Mouse (Mus musculus): ENCODE measurements around the gene Gapdhs. TPM values are rescaled to one million over a fixed set of nuclear protein-coding genes. Genes with fewer than 3 reads are reported as not detected.
"Not testable (repeated sequence)": the region's sequence is repeated elsewhere in the genome, so short reads cannot be mapped to it uniquely, and the experiment has no call there.

Gapdhs gene
- polyA plus RNA-seq, 1 experiment from 2014 or later: 0.18 TPM

DNA sequence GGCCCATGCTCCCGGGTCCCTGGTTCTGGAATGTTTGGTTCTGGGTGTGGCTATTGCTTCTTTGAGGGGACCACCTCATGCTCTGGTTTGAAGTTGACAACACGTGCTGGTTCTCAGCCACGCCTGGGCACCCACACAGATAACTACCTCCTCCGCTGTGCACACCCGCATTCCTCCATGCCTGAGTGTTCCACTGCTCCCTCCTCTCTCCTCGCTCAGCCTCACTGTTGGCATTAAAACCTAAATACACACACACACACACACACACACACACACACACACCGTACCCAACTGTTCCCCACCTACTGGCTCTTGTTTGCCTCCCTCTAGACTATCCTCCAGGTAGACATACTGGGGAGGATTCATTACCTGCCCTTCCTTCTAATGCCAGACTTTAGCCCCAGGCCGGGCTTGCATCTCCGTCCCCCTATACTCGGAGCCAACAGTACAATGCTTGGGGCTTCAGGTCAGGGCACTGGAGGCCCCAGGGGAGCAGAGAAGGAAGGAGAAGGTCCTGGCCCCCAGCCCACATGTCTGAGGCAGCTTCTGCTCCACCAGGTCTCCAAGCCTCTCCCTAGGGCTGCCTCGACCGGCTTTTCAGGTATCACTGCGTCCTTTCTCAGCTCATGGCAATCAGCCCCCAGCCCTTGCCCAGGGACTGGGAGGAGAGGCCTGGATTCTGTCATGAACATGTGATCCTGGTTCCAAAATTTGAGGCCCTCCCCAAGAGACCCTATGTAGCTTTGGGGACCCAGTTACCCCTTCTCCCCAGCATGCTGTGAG lies 6.5 kb upstream of the Gapdhs start:
- no peak overlapping the region for H3K4me3 ChIP-seq (ENCODE audit: low read depth, low read length)
- H3K36me3 ChIP-seq (ENCODE audit: insufficient read depth, low read length): no peaks in the 10 kb centered on the region
- DNase-seq (ENCODE audit: low spot score) (peak; percentile 48), ATAC-seq (peak; percentile 79)
- no peak overlapping the region for H3K27ac ChIP-seq (ENCODE audit: low read length)
- H3K4me2 ChIP-seq (replicated peaks; ENCODE audit: low read depth, low read length): no peak overlapping the region
- H3K27me3 ChIP-seq (replicated peaks; ENCODE audit: insufficient read depth, low read length): no peaks in the 10 kb centered on the region
- no peak overlapping the region for H3K9ac ChIP-seq (replicated peaks; ENCODE audit: low read depth)
- H3K9me3 ChIP-seq (ENCODE audit: low read length): no peaks in the 10 kb centered on the region; the same call in 1 of the 2 replicates
- no peaks in the 10 kb centered on the region; the same call in 1 of the 2 replicates for H3K4me1 ChIP-seq (ENCODE audit: insufficient read depth, low read depth, low read length)
- 60% methylated on average over 13 of the region's 13 CpGs for WGBS
- TF ChIP-seq CTCF (IDR thresholded peaks at IDR 0.05): no peak
- TF ChIP-seq EP300 (IDR thresholded peaks at IDR 0.05): no peak

DNA sequence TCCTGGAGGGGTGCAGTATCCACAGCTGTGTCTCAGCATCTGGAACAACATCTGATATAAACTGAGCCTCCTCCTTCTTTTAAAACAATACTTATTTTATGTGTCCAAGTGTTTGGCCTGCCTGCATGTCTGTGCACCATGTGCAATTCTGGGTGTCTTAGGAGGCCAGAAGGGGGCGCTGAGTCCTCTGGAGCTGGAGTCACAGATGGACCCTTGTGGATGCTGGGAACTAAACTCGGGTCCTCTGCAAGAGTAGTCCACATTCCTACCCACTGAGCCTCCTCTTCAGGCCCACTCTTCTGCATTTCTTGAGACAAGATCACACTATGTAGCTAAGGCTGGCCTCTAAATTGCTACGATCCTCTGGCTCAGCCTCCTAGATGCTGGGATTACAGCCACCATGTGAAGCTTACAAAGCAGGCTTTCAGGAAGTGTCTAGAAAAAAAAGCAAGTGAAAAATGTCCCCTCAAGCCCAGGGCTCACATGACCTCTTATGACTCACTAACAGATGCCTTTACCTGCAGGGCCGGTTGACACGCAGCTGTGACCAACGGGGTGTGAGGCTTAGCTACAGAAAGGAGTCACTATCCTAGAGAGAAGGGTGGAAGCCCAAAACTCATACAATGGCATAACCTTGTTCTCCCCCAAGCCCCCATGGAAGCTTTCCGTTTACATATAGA lies 4.2 kb upstream of the Gapdhs start:
- Histone ChIP-seq H3K9ac (replicated peaks; ENCODE audit: low read depth) (no peak overlapping the region), H3K4me2 (replicated peaks; ENCODE audit: low read depth, low read length) (no peak overlapping the region), H3K36me3 (ENCODE audit: insufficient read depth, low read length) (no peaks in the 10 kb centered on the region), H3K27me3 (replicated peaks; ENCODE audit: insufficient read depth, low read length) (no peaks in the 10 kb centered on the region), H3K4me1 (ENCODE audit: insufficient read depth, low read depth, low read length) (peaks cover 3% of the 10 kb centered on the region; the same call in 1 of the 2 replicates), H3K4me3 (ENCODE audit: low read depth, low read length) (no peak overlapping the region), H3K27ac (ENCODE audit: low read length) (no peak overlapping the region), H3K9me3 (ENCODE audit: low read length) (no peaks in the 10 kb centered on the region)
- 80% methylated on average over 7 of the region's 7 CpGs for WGBS
- ATAC-seq (no peak), DNase-seq (ENCODE audit: low spot score) (no peak)
- TF ChIP-seq CTCF (IDR thresholded peaks at IDR 0.05) (peak; percentile 23; the same call in 1 of the 2 replicates), EP300 (IDR thresholded peaks at IDR 0.05) (no peak)

DNA sequence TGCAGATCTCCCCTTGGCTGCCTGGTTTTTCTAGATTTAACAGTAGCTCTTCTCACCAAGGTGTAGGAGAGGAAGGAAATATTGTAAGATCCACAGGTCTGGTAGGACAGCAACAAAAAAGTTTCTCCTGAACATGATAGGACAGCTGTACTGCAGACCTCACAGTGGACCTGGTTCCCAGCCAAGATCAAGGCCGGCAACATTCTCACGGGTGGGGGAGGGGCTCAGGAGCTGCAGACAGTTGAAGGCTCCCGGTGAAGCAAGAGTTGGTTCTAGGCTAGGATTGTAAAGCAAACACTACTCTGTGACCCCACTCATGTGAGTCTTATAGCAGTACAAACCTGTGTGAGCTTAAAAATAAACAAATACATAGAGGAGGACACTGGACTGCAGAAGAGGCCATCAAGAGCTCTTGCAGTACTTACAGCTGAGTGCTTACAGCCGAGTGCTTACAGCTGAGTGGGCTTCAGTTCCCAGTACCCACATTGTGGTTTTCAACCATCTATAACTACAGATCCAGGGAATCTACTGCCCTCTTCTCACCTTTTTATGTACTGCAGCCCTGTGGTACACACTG lies 629 bp upstream of the Gapdhs start:
- H3K27me3 ChIP-seq (replicated peaks; ENCODE audit: insufficient read depth, low read length): no peaks in the 10 kb centered on the region
- peak; percentile 94 for ATAC-seq
- no peak overlapping the region for H3K9ac ChIP-seq (replicated peaks; ENCODE audit: low read depth)
- H3K4me2 ChIP-seq (replicated peaks; ENCODE audit: low read depth, low read length): no peak overlapping the region
- H3K27ac ChIP-seq (ENCODE audit: low read length): peak overlapping the region; percentile 64; the same call in 1 of the 2 replicates
- H3K9me3 ChIP-seq (ENCODE audit: low read length): no peaks in the 10 kb centered on the region
- H3K36me3 ChIP-seq (ENCODE audit: insufficient read depth, low read length): no peaks in the 10 kb centered on the region
- peak; percentile 88 for DNase-seq (ENCODE audit: low spot score)
- WGBS: 18% methylated on average over 4 of the region's 4 CpGs
- H3K4me1 ChIP-seq (ENCODE audit: insufficient read depth, low read depth, low read length): 0 out of 2 replicates have a peak, but pooled peaks cover 3% of the 10 kb centered on the region
- H3K4me3 ChIP-seq (ENCODE audit: low read depth, low read length): no peak overlapping the region
- peak; percentile 75; the same call in 1 of the 2 replicates for TF ChIP-seq EP300 (IDR thresholded peaks at IDR 0.05)
- peak; percentile 43 for TF ChIP-seq CTCF (IDR thresholded peaks at IDR 0.05)

DNA sequence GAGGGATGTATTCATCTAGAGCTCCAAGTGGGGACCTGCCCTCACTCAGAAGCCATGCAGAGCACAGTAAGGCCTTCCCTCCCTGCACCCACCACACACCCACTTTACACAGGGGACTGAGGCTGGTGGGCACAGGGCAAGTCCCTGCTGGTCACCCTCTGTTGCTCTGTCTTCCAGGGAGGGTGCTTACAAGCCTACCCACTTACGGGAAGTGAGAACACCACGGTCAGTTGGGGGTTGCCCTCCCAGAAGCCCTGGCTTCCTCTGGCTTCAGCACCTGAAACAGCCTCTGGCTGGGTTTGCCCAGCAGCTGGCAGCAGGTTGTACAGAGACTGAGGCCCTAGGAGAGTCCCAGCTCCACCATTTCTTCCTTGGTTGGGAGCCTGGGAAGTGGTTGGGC lies 911 bp downstream of the Gapdhs start:
- H3K4me1 ChIP-seq (ENCODE audit: insufficient read depth, low read depth, low read length): not testable (repeated sequence)
- 56% methylated on average over 2 of the region's 2 CpGs for WGBS

DNA sequence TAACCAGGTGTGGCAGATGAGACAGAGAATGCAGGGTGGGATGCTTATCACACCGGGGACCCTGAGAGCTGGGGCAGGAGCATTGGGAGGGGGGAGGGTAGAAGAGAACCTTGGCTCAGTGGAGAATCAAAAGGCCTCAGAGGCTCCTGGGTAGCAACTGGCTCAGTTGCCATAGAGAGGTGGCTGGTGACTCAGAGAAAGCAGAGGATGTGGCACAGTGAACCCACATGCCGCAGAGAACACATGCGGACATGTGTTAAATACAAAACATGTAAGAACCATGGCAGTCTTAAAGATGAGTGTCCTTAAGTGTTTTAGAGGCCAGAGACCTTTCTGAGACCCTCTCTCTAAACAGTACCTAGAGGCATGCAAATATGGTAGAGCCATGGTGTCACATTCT lies 7.3 kb downstream of the Gapdhs start:
- no peak; the same call in 1 of the 2 replicates for TF ChIP-seq CTCF (IDR thresholded peaks at IDR 0.05)
- TF ChIP-seq EP300 (IDR thresholded peaks at IDR 0.05): no peak
- 86% methylated on average over 3 of the region's 3 CpGs for WGBS
- Histone ChIP-seq H3K27ac (ENCODE audit: low read length) (no peak overlapping the region), H3K4me2 (replicated peaks; ENCODE audit: low read depth, low read length) (no peak overlapping the region), H3K9ac (replicated peaks; ENCODE audit: low read depth) (no peak overlapping the region), H3K9me3 (ENCODE audit: low read length) (no peaks in the 10 kb centered on the region), H3K36me3 (ENCODE audit: insufficient read depth, low read length) (no peaks in the 10 kb centered on the region), H3K4me3 (ENCODE audit: low read depth, low read length) (no peak overlapping the region), H3K4me1 (ENCODE audit: insufficient read depth, low read depth, low read length) (no peaks in the 10 kb centered on the region), H3K27me3 (replicated peaks; ENCODE audit: insufficient read depth, low read length) (no peaks in the 10 kb centered on the region)
- DNase-seq (ENCODE audit: low spot score): no peak
- ATAC-seq: no peak

More for the DNA sequence above, 911 bp downstream of the Gapdhs start:
- H3K36me3 ChIP-seq (ENCODE audit: insufficient read depth, low read length); H3K9ac ChIP-seq (replicated peaks; ENCODE audit: low read depth); H3K4me2 ChIP-seq (replicated peaks; ENCODE audit: low read depth, low read length); H3K4me3 ChIP-seq (ENCODE audit: low read depth, low read length); DNase-seq (ENCODE audit: low spot score); H3K27me3 ChIP-seq (replicated peaks; ENCODE audit: insufficient read depth, low read length); ATAC-seq; H3K9me3 ChIP-seq (ENCODE audit: low read length); H3K27ac ChIP-seq (ENCODE audit: low read length): not testable (repeated sequence)

DNA sequence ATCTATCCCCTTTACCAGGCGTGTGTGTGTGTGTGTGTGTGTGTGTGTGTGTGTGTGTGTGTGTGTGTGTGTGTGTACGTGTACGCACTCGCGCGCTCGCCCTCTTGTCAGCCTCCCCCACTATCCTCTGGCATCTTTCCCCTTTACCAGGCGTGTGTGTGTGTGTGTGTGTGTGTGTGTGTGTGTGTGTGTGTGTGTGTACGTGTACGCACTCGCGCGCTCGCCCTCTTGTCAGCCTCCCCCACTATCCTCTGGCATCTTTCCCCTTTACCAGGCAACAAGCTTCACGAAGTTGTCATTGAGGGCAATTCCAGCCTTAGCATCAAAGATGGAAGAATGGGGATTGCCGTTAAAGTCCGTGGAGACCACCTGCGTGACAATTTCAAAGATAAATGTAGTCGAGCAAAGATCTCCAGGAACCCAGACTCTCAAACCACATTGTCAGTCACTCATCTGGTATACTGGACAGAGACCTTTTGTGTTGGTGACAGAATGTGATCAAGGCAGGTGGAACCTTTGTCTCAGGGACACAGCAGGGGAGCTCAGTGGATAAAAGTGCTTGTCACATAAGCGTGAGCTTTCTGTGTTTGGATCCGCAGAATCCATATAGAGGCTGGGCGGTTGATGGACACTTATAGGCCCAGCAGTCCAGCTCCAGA lies 13.3 kb downstream of the Gapdhs start:
- H3K4me2 ChIP-seq (replicated peaks; ENCODE audit: low read depth, low read length): peak overlapping the region; percentile 92
- not testable (repeated sequence) for H3K9me3 ChIP-seq (ENCODE audit: low read length); DNase-seq (ENCODE audit: low spot score); H3K27me3 ChIP-seq (replicated peaks; ENCODE audit: insufficient read depth, low read length); H3K36me3 ChIP-seq (ENCODE audit: insufficient read depth, low read length)
- 26% methylated on average over 11 of the region's 22 CpGs for WGBS
- peak overlapping the region; percentile 77 for H3K4me3 ChIP-seq (ENCODE audit: low read depth, low read length)
- peak overlapping the region; percentile 79 for H3K27ac ChIP-seq (ENCODE audit: low read length)
- peaks cover 17% of the 10 kb centered on the region for H3K4me1 ChIP-seq (ENCODE audit: insufficient read depth, low read depth, low read length)
- peak; percentile 6 for ATAC-seq
- peak overlapping the region; percentile 85; the same call in 1 of the 2 replicates for H3K9ac ChIP-seq (replicated peaks; ENCODE audit: low read depth)
